Mouse (Mus musculus) common myeloid progenitor, adult 5-6 weeks (primary cell): ENCODE measurements around the gene D17Wsu92e. TPM values are rescaled to one million over a fixed set of nuclear protein-coding genes. Genes with fewer than 3 reads are reported as not detected.

Experiments used
- ATAC-seq: replicated peaks from 2 replicates; pipeline ENCODE4 v1.8.0; 2016; ENCODE audit warnings: low read depth, mild to moderate bottlenecking, moderate TSS enrichment, inconsistent platforms; ENCODE audit not compliant: poor library complexity, severe bottlenecking
- total RNA-seq: library from RNA; stranded (forward); fragments of 200-1000, 187-1606 nt; gene quantifications from 2 replicates; pipeline ENCODE4 v1.2.3, GENCODE M21; 2017

Gene D17Wsu92e
- total RNA-seq, 1 experiment from 2014 or later, result 69.4 TPM

DNA sequence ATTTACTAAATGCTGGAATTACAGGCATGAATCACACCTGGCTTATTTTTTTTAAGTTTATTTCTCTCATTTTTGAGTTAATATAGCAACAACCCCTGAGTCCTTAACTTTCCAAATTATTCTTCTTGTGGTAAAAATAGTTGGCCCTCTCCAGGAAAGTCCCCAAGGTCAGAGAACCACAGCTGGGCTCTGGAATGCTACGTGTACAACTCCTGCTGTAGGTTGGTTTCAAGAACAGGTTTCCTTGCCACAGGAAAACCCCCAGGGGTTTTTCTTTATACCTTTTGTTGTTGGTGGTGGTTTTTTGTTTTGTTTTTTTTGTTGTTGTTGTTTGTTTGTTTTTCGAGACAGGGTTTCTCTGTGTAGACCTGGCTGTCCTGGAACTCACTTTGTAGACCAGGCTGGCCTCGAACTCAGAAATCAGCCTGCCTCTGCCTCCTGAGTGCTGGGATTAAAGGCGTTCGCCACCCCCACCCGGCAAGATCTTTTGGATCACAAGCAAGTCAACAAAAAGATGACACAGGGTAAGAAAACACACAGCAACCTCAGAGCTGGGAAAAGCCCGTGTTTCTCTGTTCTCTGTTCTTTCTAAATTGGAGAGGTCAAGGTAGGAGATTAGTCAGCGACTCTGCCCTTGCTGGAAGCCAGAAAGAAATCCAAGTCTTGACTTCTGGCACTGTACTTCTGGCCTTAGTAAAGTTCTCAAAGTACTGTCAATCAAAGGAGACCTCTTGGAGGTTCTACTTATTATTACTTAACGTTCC, 2.9 kb upstream of the D17Wsu92e start:
- ATAC-seq, result no peak

DNA sequence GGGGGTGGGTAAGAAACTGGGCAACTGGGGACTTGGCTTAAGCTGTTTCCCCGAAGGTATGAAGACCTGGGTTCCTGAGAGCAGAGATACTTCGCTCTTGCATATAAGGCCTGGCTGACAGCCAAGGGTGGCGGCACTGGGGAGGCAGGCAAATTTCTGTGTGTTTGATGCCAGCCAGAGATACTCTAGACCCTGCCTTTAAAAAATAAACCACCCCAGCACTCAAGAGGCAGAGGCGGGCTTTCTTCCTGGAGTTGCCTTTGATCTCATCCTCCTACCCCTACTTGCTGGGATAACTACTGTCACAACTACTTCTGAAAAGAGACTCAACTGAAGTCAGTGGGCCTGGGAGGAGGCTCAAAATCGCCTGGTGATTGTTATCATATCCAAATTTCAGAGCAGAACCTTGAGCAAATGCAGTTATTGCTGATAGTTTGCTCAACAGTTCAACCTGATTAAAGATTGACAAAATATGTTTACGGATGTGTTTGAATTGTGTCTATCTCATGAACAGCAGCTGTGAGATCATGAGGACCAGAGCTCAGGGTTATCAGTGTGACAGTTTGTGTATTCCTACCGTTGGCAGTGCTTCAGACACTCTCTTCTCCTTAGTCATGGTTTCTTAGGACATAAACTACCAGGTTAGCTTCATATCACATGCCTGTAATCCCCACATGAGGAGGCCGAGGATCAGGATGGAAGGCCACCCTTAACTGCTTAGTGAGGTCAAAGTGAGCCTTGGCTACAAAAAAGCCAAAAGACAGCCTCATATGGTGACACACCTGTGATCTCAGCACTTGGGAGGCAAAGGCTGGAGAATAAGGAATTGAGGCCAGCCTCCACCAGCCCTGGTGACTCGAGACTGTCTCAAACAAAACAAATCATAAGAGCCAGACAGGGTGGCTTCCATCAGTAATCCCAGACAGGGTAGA, 1.2 kb upstream of the D17Wsu92e start:
- no peak for ATAC-seq

GRCm38 (mm10) chr17:27819971-27820567, 379 bp downstream of the D17Wsu92e start:
- ATAC-seq, result 0 out of 2 replicates have a peak, but pooled peaks have one; percentile 4

DNA sequence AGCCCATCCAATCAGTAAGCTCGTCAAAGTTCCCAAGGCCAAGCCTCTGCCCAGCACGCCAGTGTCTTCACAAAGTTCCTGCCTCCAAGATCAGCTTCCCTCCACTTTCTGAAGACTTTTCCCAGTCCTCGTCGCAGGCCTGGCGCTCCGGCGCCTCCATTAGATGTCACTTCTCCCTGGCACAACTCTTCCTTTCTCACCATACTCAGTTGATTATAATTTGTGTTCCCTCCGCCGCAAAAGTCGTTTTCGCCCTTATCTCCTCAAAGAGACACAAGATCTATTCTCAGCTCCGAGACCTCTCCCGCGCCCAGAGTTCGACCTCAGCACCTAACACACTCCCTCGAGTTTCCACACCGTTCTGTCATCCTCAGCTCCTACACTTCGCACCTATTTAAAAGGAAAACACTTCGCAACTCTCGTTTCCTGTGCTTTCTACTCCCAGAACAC, 902 bp downstream of the D17Wsu92e start:
- ATAC-seq, result peak; percentile 4; the same call in 1 of the 2 replicates

DNA sequence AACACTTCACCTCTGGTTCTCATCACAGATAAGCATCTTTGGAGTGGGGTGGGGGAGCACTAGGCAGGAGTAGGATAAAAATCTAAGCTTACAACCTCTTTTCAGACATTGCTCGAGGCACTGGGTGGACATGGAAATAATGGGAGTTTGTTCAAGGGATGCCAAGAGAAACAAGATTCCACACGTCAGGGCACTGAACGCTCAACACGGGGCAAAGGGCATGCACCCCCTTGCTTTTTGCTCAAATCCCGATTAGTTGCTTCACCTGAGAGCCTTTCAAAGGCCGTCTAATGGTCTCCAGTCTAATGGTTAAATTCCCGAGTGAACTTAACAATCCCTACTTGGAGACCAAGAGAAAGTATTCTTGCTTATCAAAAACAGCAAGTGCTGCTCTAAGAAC, 1.4 kb downstream of the D17Wsu92e start:
- ATAC-seq, result no peak

GRCm38 (mm10) chr17:27814606-27815005, 5.8 kb downstream of the D17Wsu92e start:
- ATAC-seq, result no peak

- no peak for ATAC-seq
Measured at GRCm38 (mm10) chr17:27811980-27812379, 8.5 kb downstream of the D17Wsu92e start.

- ATAC-seq, result no peak
Measured at GRCm38 (mm10) chr17:27810569-27811331, 9.7 kb downstream of the D17Wsu92e start.

- no peak for ATAC-seq
Measured at GRCm38 (mm10) chr17:27807542-27808078, 12.8 kb downstream of the D17Wsu92e start.

GRCm38 (mm10) chr17:27804803-27805770, 15.4 kb downstream of the D17Wsu92e start:
- no peak for ATAC-seq

GRCm38 (mm10) chr17:27804156-27804690, 16.2 kb downstream of the D17Wsu92e start:
- no peak for ATAC-seq

GRCm38 (mm10) chr17:27803752-27804151, 16.7 kb downstream of the D17Wsu92e start:
- ATAC-seq, result no peak

DNA sequence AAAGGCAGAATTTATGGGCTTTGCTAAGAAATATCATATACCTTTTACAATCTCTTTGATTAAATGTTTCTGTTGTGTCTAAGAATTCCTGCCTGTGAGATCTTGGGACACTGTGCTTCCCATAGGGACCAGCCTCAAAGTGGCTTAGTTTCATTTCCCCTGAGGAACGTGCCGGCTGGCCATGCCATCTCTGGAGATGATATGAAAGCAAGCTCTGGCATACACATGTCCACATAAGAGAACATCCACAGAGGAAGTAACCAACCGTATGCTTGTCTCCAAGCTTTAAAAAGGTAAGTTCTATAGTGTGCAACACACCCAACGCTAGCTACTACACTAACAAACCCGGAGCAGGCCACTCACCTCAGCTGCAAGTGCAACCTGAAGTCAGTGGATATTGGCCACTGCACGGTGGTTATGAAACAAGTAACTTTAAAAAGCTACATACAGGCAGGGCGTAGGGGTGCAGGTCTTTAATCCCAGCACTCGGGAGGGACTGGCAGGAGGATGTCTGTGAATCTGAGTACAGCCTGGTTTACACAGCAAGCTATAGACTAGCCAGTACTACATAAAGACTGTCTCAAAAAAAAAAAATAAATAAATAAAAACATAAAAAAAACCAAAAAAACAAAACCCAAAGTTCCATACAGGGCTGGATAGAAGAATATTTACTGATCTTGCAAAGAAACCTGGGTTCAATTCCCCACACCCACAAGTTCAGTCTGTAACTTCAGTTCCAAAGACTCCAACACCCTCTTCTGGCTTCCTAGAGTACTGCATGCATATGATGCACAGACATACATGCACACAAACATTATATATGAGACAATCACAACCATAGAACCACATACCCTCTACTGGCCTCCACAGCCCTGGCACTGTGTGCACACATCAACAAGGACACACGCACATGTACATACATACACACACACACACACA, 19.5 kb downstream of the D17Wsu92e start:
- ATAC-seq, result peak; percentile 37; the same call in 1 of the 2 replicates

DNA sequence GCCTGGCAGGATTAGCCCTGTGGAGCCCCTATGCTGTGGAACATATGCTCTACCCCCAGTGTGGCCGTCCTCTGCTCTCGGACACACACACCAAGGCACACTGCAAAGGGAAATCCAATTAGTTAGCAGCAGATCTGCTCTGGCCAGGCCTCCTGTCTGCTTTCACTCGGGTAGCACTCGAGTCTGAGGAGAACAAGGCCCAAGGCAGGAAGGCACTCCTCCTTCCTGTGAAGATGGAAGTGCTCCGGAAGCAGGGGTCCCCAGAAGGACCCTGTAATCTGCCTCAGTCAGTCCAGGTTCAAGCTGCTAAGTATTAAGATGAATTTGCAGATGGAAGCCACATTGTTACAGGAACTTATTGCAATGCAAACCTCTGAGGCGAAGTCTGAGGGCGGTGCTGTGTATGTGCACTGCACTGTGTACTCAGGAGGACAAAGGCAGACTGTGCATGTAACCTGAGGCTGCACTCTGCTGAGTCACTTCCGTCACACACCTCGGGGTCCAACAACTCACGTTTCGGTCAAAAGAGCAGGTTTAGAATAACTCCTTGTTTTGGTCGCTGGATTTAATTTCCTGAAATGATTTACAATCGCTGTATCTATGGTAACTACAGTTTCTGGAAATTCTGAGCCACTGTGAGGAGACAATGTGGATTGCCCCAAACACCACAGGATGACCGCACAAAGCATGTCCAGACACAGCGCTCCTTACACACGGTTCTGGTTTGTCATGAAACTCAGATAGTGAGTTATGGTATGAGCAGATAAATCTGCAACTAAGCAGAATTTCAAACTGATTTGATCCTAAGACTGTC, 20.5 kb downstream of the D17Wsu92e start:
- ATAC-seq, result peak; percentile 48

- no peak; the same call in 1 of the 2 replicates for ATAC-seq
Measured at GRCm38 (mm10) chr17:27797341-27797872, 23.0 kb downstream of the D17Wsu92e start.

DNA sequence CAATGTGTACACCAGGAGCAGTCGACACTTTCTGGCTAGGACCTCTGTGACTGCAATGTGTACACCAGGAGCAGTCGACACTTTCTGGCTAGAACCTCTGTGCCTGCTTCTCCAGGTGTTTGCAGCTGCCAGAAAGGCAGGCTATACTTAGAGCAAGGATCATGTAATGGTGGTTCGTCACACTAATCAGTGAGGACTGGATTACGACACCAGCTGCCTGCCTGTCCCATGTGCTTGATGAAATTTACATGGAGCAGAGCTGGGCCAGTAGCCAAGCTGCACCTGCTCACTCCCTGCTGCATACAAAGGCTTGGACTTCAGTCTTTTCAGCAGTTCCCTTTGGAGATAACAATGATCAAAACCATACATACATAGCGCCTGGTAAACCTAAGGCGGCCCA, 23.7 kb downstream of the D17Wsu92e start:
- no peak for ATAC-seq
